Mouse (Mus musculus): ENCODE results near the gene Zfp644. TPM values are rescaled to one million over a fixed set of nuclear protein-coding genes. Genes with fewer than 3 reads are reported as not detected.

Zfp644 gene
- polyA plus RNA-seq, 1 experiment = 11.3 TPM

DNA sequence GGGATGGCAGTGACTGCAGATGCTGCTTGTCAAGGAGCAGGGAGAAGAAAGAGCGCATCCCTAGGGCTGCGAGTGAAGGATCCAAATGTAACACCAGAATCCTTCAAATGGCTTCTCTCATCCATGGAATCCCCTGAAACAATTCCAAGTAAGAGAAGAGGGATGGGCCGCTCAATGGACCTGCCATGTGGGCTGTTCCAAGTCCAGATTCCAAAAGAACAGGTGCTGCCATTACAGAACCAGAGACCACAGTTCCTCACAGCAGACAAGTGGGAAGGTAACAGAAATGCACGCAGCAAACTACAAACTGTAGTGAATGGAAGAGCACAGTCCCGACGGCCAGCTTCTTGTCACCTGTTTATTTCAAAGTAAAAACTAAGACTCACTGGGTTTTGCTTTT lies 76.6 kb downstream of the Zfp644 start:
- H3K36me3 ChIP-seq (ENCODE audit: control insufficient read depth, insufficient read depth, low read length) = peaks cover 3% of the 10 kb centered on the region; the same call in 1 of the 2 replicates

DNA sequence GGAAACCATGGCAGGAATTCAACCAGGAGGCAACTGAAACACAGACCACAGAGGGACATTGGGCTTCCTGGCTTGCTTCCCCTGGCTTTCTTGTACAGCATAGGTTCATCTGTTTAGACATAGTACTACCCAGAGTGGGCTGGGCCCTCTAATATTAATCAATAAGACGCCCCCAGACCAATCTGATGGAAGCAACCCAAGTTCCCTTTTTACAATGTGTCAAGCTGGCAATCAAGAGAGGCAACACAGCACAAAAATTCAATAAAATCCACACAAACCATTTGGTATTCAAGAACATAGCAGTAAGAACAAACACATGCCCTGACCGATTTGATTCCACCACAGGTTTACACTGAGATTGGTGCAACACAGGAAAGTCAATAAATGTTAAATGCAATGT lies 82.1 kb downstream of the Zfp644 start:
- no peak overlapping the region for H3K27ac ChIP-seq (ENCODE audit: insufficient read depth, low read depth, low read length)
- 90% methylated on average over 2 of the region's 2 CpGs for WGBS
- H3K27me3 ChIP-seq (replicated peaks; ENCODE audit: control insufficient read depth, insufficient read depth, low read length) = no peaks in the 10 kb centered on the region
- H3K4me3 ChIP-seq (ENCODE audit: insufficient read depth, low read depth, low read length) = no peak overlapping the region
- DNase-seq = no peak
- no peaks in the 10 kb centered on the region for H3K4me1 ChIP-seq (ENCODE audit: control insufficient read depth, insufficient read depth, low read length)
- TF ChIP-seq POLR2A (IDR thresholded peaks at IDR 0.05; ENCODE audit: low read depth, low read length) = no peak
- no peak for TF ChIP-seq CTCF (conservative IDR thresholded peaks at IDR 0.05; ENCODE audit: insufficient read depth, insufficient read length, low read depth, low read length)
- peaks cover 3% of the 10 kb centered on the region; the same call in 1 of the 2 replicates for H3K36me3 ChIP-seq (ENCODE audit: control insufficient read depth, insufficient read depth, low read length)

More for the DNA sequence above, 76.6 kb downstream of the Zfp644 start:
- Histone ChIP-seq H3K4me1 (ENCODE audit: control insufficient read depth, insufficient read depth, low read length) (peaks cover 3% of the 10 kb centered on the region; the same call in 1 of the 2 replicates), H3K27me3 (replicated peaks; ENCODE audit: control insufficient read depth, insufficient read depth, low read length) (no peaks in the 10 kb centered on the region), H3K4me3 (ENCODE audit: insufficient read depth, low read depth, low read length) (no peak overlapping the region), H3K27ac (ENCODE audit: insufficient read depth, low read depth, low read length) (no peak overlapping the region)
- peak; percentile 56 for DNase-seq
- WGBS = 65% methylated on average over 6 of the region's 6 CpGs
- TF ChIP-seq CTCF (conservative IDR thresholded peaks at IDR 0.05; ENCODE audit: insufficient read depth, insufficient read length, low read depth, low read length) = no peak
- no peak for TF ChIP-seq POLR2A (IDR thresholded peaks at IDR 0.05; ENCODE audit: low read depth, low read length)

GRCm38 (mm10) chr5:106614570-106614969 lies 82.5 kb downstream of the Zfp644 start:
- 67% methylated on average over 7 of the region's 7 CpGs for WGBS
- peak; percentile 25 for DNase-seq
- H3K36me3 ChIP-seq (ENCODE audit: control insufficient read depth, insufficient read depth, low read length) = peaks cover 3% of the 10 kb centered on the region; the same call in 1 of the 2 replicates
- no peaks in the 10 kb centered on the region for H3K27me3 ChIP-seq (replicated peaks; ENCODE audit: control insufficient read depth, insufficient read depth, low read length)
- no peak overlapping the region for H3K4me3 ChIP-seq (ENCODE audit: insufficient read depth, low read depth, low read length)
- TF ChIP-seq CTCF (conservative IDR thresholded peaks at IDR 0.05; ENCODE audit: insufficient read depth, insufficient read length, low read depth, low read length) (no peak), POLR2A (IDR thresholded peaks at IDR 0.05; ENCODE audit: low read depth, low read length) (no peak)
- no peak overlapping the region for H3K27ac ChIP-seq (ENCODE audit: insufficient read depth, low read depth, low read length)
- H3K4me1 ChIP-seq (ENCODE audit: control insufficient read depth, insufficient read depth, low read length) = no peaks in the 10 kb centered on the region

- no peak for TF ChIP-seq POLR2A (IDR thresholded peaks at IDR 0.05; ENCODE audit: low read depth, low read length)
- TF ChIP-seq CTCF (conservative IDR thresholded peaks at IDR 0.05; ENCODE audit: insufficient read depth, insufficient read length, low read depth, low read length) = no peak
- 66% methylated on average over 2 of the region's 2 CpGs for WGBS
- H3K4me3 ChIP-seq (ENCODE audit: insufficient read depth, low read depth, low read length) = no peak overlapping the region
- no peaks in the 10 kb centered on the region for H3K27me3 ChIP-seq (replicated peaks; ENCODE audit: control insufficient read depth, insufficient read depth, low read length)
- H3K27ac ChIP-seq (ENCODE audit: insufficient read depth, low read depth, low read length) = no peak overlapping the region
- H3K36me3 ChIP-seq (ENCODE audit: control insufficient read depth, insufficient read depth, low read length) = no peaks in the 10 kb centered on the region
- H3K4me1 ChIP-seq (ENCODE audit: control insufficient read depth, insufficient read depth, low read length) = no peaks in the 10 kb centered on the region
- peak; percentile 51 for DNase-seq
Measured at GRCm38 (mm10) chr5:106612151-106612550, 84.9 kb downstream of the Zfp644 start.

GRCm38 (mm10) chr5:106608798-106609197 lies 88.3 kb downstream of the Zfp644 start, which contains the start of gene Gm17304:
Gene Gm17304, plus strand, starts transcription at chr5:106609098.
- 87% methylated on average over 4 of the region's 4 CpGs for WGBS
- no peak for TF ChIP-seq POLR2A (IDR thresholded peaks at IDR 0.05; ENCODE audit: low read depth, low read length)
- TF ChIP-seq CTCF (conservative IDR thresholded peaks at IDR 0.05; ENCODE audit: insufficient read depth, insufficient read length, low read depth, low read length) = no peak
- Histone ChIP-seq H3K4me3 (ENCODE audit: insufficient read depth, low read depth, low read length) (no peak within 1 kb of the TSS), H3K27me3 (replicated peaks; ENCODE audit: control insufficient read depth, insufficient read depth, low read length) (no peaks in the 10 kb centered on the region), H3K4me1 (ENCODE audit: control insufficient read depth, insufficient read depth, low read length) (peaks cover 4% of the 10 kb centered on the region), H3K27ac (ENCODE audit: insufficient read depth, low read depth, low read length) (no peak within 1 kb of the TSS), H3K36me3 (ENCODE audit: control insufficient read depth, insufficient read depth, low read length) (no peaks in the 10 kb centered on the region)
- DNase-seq = no peak

GRCm38 (mm10) chr5:106607081-106607480 lies 90.0 kb downstream of the Zfp644 start:
- Histone ChIP-seq H3K36me3 (ENCODE audit: control insufficient read depth, insufficient read depth, low read length) (no peaks in the 10 kb centered on the region), H3K27ac (ENCODE audit: insufficient read depth, low read depth, low read length) (no peak overlapping the region), H3K27me3 (replicated peaks; ENCODE audit: control insufficient read depth, insufficient read depth, low read length) (no peaks in the 10 kb centered on the region), H3K4me3 (ENCODE audit: insufficient read depth, low read depth, low read length) (no peak overlapping the region), H3K4me1 (ENCODE audit: control insufficient read depth, insufficient read depth, low read length) (peaks cover 4% of the 10 kb centered on the region)
- no peak for TF ChIP-seq POLR2A (IDR thresholded peaks at IDR 0.05; ENCODE audit: low read depth, low read length)
- TF ChIP-seq CTCF (conservative IDR thresholded peaks at IDR 0.05; ENCODE audit: insufficient read depth, insufficient read length, low read depth, low read length) = no peak
- 77% methylated on average over 5 of the region's 5 CpGs for WGBS
- DNase-seq = no peak

- TF ChIP-seq POLR2A (IDR thresholded peaks at IDR 0.05; ENCODE audit: low read depth, low read length) (no peak), CTCF (conservative IDR thresholded peaks at IDR 0.05; ENCODE audit: insufficient read depth, insufficient read length, low read depth, low read length) (no peak)
- DNase-seq = peak; percentile 81
- 55% methylated on average over 6 of the region's 6 CpGs for WGBS
- Histone ChIP-seq H3K36me3 (ENCODE audit: control insufficient read depth, insufficient read depth, low read length) (no peaks in the 10 kb centered on the region), H3K27me3 (replicated peaks; ENCODE audit: control insufficient read depth, insufficient read depth, low read length) (no peaks in the 10 kb centered on the region), H3K4me3 (ENCODE audit: insufficient read depth, low read depth, low read length) (peak overlapping the region; percentile 11; the same call in 1 of the 2 replicates), H3K4me1 (ENCODE audit: control insufficient read depth, insufficient read depth, low read length) (peaks cover 4% of the 10 kb centered on the region), H3K27ac (ENCODE audit: insufficient read depth, low read depth, low read length) (peak overlapping the region; percentile 35; the same call in 1 of the 2 replicates)
Measured at GRCm38 (mm10) chr5:106605096-106605495, 92.0 kb downstream of the Zfp644 start.

Measured in kidney, adult 2 months (tissue).